Mouse (Mus musculus) C2C12 (cell line): ENCODE data around the gene Map3k20.

Source experiments
- CEBPB ChIP-seq: IDR thresholded peaks from one replicate; pipeline ENCODE4 v1.6.1; 2011; ENCODE audit warnings: low read depth, mild to moderate bottlenecking, control low read depth, moderate library complexity
- CTCF ChIP-seq: IDR thresholded peaks from one replicate; pipeline ENCODE4 v1.5.1; 2011; ENCODE audit not compliant: control insufficient read depth, insufficient read depth, insufficient read length
- FOSL1 ChIP-seq: IDR thresholded peaks from one replicate; pipeline ENCODE4 v1.8.0; 2011; ENCODE audit warnings: mild to moderate bottlenecking, low read length; ENCODE audit not compliant: poor library complexity, insufficient read depth, severe bottlenecking
- MAX ChIP-seq: IDR thresholded peaks from one replicate; pipeline ENCODE4 v1.6.1; 2011; ENCODE audit warnings: mild to moderate bottlenecking, control low read depth
- MYOD1 ChIP-seq: IDR thresholded peaks from one replicate; pipeline ENCODE4 v1.6.1; 2011; ENCODE audit warnings: low read depth; ENCODE audit not compliant: control insufficient read depth, insufficient read length
- USF1 ChIP-seq: IDR thresholded peaks from one replicate; pipeline ENCODE4 v1.6.1; 2011; ENCODE audit warnings: low read depth, mild to moderate bottlenecking, control low read depth, moderate library complexity

- no peak for TF ChIP-seq CEBPB
- TF ChIP-seq USF1: no peak
- no peak for TF ChIP-seq CTCF
- TF ChIP-seq MAX: no peak
- TF ChIP-seq MYOD1: no peak
- TF ChIP-seq FOSL1: no peak
Observed at GRCm38 (mm10) chr2:72365930-72366329, 80.5 kb downstream of the Map3k20 start.
